Comparison of ENCODE assay signal across 10 mouse cellular contexts in genomic region chr17:32431972-32432371, GRCm38 (mm10). TPM values are rescaled to one million over a fixed set of nuclear protein-coding genes. Genes with fewer than 3 reads are reported as not detected.
A peak's percentile ranks its signal among the peaks of the same experiment; 100 is the strongest.
DNase-seq lines count a peak whose midpoint lies in the region; ATAC-seq lines count a peak whose summit lies in the region.
"Had no signal": no experiment of that assay in that cellular context is flagged by ENCODE, and none has a peak within 500 bp of the region (broad histone marks: within the 10 kb centered on the region; RNA-seq: fewer than 3 reads in every experiment).

No protein-coding gene starts in this region.

- no peak overlapping the region for H3K27ac ChIP-seq in hindbrain, embryonic 14.5 days
- no peak overlapping the region for H3K27ac ChIP-seq in hindbrain, embryonic 13.5 days
- H3K27ac ChIP-seq in neural tube, embryonic 11.5 days (ENCODE audit: low read depth, low read length): no peak overlapping the region
- no peak overlapping the region for H3K27ac ChIP-seq in neural tube, embryonic 15.5 days (replicated peaks)
- no peak overlapping the region for H3K27ac ChIP-seq in heart, embryonic 10.5 days
- H3K27ac ChIP-seq: macrophage had no signal

- H3K27me3 ChIP-seq in hindbrain, embryonic 14.5 days (ENCODE audit: control insufficient read depth, insufficient read depth, low read length): no peaks in the 10 kb centered on the region
- H3K27me3 ChIP-seq in hindbrain, embryonic 13.5 days: 0 out of 2 replicates have a peak, but pooled peaks cover 3% of the 10 kb centered on the region
- no peaks in the 10 kb centered on the region for H3K27me3 ChIP-seq in neural tube, embryonic 11.5 days (ENCODE audit: control insufficient read depth, insufficient read depth, low read length)
- no peaks in the 10 kb centered on the region for H3K27me3 ChIP-seq in neural tube, embryonic 15.5 days (replicated peaks)
- H3K27me3 ChIP-seq in splenic B cell, adult 2 months (ENCODE audit: control insufficient read depth, insufficient read depth, low read length, poor library complexity, severe bottlenecking): no peaks in the 10 kb centered on the region
- peaks cover 3% of the 10 kb centered on the region; the same call in 1 of the 2 replicates for H3K27me3 ChIP-seq in heart, embryonic 10.5 days (ENCODE audit: insufficient read depth, poor library complexity, severe bottlenecking)

- H3K4me2 ChIP-seq in hindbrain, embryonic 14.5 days (replicated peaks): no peak overlapping the region
- H3K4me2 ChIP-seq in hindbrain, embryonic 13.5 days: no peak overlapping the region
- no peak overlapping the region for H3K4me2 ChIP-seq in neural tube, embryonic 11.5 days (ENCODE audit: low read depth)
- no peak overlapping the region for H3K4me2 ChIP-seq in neural tube, embryonic 15.5 days

- H3K9ac ChIP-seq in hindbrain, embryonic 14.5 days: no peak overlapping the region
- no peak overlapping the region for H3K9ac ChIP-seq in hindbrain, embryonic 13.5 days
- no peak overlapping the region for H3K9ac ChIP-seq in neural tube, embryonic 11.5 days (ENCODE audit: low read length)
- no peak overlapping the region for H3K9ac ChIP-seq in neural tube, embryonic 15.5 days (replicated peaks)

- no peaks in the 10 kb centered on the region for H3K36me3 ChIP-seq in hindbrain, embryonic 14.5 days (replicated peaks; ENCODE audit: control insufficient read depth, insufficient read depth)
- H3K36me3 ChIP-seq in hindbrain, embryonic 13.5 days: no peaks in the 10 kb centered on the region
- no peaks in the 10 kb centered on the region for H3K36me3 ChIP-seq in neural tube, embryonic 11.5 days (ENCODE audit: control insufficient read depth, insufficient read depth, low read length)
- H3K36me3 ChIP-seq in neural tube, embryonic 15.5 days: no peaks in the 10 kb centered on the region
- no peaks in the 10 kb centered on the region for H3K36me3 ChIP-seq in splenic B cell, adult 2 months (ENCODE audit: control insufficient read depth, insufficient read depth, low read length, poor library complexity, severe bottlenecking)
- H3K36me3 ChIP-seq in heart, embryonic 10.5 days: no peaks in the 10 kb centered on the region

- 56% methylated on average over 3 of the region's 3 CpGs for WGBS in hindbrain, embryonic 14.5 days
- 60% methylated on average over 3 of the region's 3 CpGs for WGBS in hindbrain, embryonic 13.5 days
- WGBS in neural tube, embryonic 11.5 days: 61% methylated on average over 3 of the region's 3 CpGs
- 62% methylated on average over 3 of the region's 3 CpGs for WGBS in neural tube, embryonic 15.5 days
- 50% methylated on average over 3 of the region's 3 CpGs for WGBS in heart, embryonic 10.5 days

- H3K4me1 ChIP-seq in hindbrain, embryonic 14.5 days (replicated peaks; ENCODE audit: control insufficient read depth, insufficient read depth, low read length): no peaks in the 10 kb centered on the region
- no peaks in the 10 kb centered on the region for H3K4me1 ChIP-seq in hindbrain, embryonic 13.5 days (replicated peaks)
- H3K4me1 ChIP-seq in neural tube, embryonic 11.5 days (ENCODE audit: control insufficient read depth, insufficient read depth, low read length): no peaks in the 10 kb centered on the region
- H3K4me1 ChIP-seq in neural tube, embryonic 15.5 days: no peaks in the 10 kb centered on the region
- no peaks in the 10 kb centered on the region for H3K4me1 ChIP-seq in heart, embryonic 10.5 days

- no peak for ATAC-seq in hindbrain, embryonic 14.5 days (ENCODE audit: low FRiP score)
- ATAC-seq in hindbrain, embryonic 13.5 days (ENCODE audit: low FRiP score): no peak
- ATAC-seq in neural tube, embryonic 11.5 days (ENCODE audit: insufficient read depth, low FRiP score, low TSS enrichment): no peak
- no peak for ATAC-seq in neural tube, embryonic 15.5 days (ENCODE audit: low FRiP score)

- DNase-seq in hindbrain, embryonic 14.5 days (ENCODE audit: low spot score): peak; percentile 33
- peak; percentile 16 for DNase-seq in neural tube, embryonic 11.5 days (ENCODE audit: low spot score)
- peak; percentile 13 for DNase-seq in c-Kit-positive CD71-positive TER-119-positive erythroid progenitor cells, embryonic 14.5 days (ENCODE audit: low spot score)
- peak; percentile 82 for DNase-seq in splenic B cell, adult 2 months (ENCODE audit: low read depth, low spot score)
- no peak for DNase-seq in right cerebral cortex, postnatal 4 days
- no peak for DNase-seq in heart, embryonic 10.5 days (ENCODE audit: low spot score)

- H3K9me3 ChIP-seq in hindbrain, embryonic 14.5 days (ENCODE audit: control insufficient read depth, low read length): no peaks in the 10 kb centered on the region
- H3K9me3 ChIP-seq in hindbrain, embryonic 13.5 days: no peaks in the 10 kb centered on the region
- no peaks in the 10 kb centered on the region for H3K9me3 ChIP-seq in neural tube, embryonic 11.5 days (ENCODE audit: control insufficient read depth, low read length)
- no peaks in the 10 kb centered on the region for H3K9me3 ChIP-seq in neural tube, embryonic 15.5 days (replicated peaks)
- no peaks in the 10 kb centered on the region for H3K9me3 ChIP-seq in heart, embryonic 10.5 days

- no peak overlapping the region for H3K4me3 ChIP-seq in hindbrain, embryonic 14.5 days (replicated peaks; ENCODE audit: low read length)
- H3K4me3 ChIP-seq in hindbrain, embryonic 13.5 days: no peak overlapping the region
- H3K4me3 ChIP-seq in neural tube, embryonic 11.5 days (ENCODE audit: low read depth, low read length): no peak overlapping the region
- H3K4me3 ChIP-seq in neural tube, embryonic 15.5 days (replicated peaks): no peak overlapping the region
- no peak overlapping the region for H3K4me3 ChIP-seq in heart, embryonic 10.5 days

RNA-seq across cellular contexts. Expression of gene Pglyrp2, which starts 8.0 kb away (rescaled TPM):
- not detected in 2 replicates for polyA plus RNA-seq in hindbrain, embryonic 14.5 days (2014; fragmentation: Nextera tagmentation; extraction: Ambion mirVana)
- polyA plus RNA-seq in hindbrain, embryonic 13.5 days (2015; fragmentation: Nextera tagmentation; extraction: Ambion mirVana): 0.12 TPM in 1 of 2 replicates, not detected in the other
- polyA plus RNA-seq in neural tube, embryonic 11.5 days (2014; fragmentation: Nextera tagmentation; extraction: Ambion mirVana): not detected in 2 replicates
- 4.0 TPM in 1 of 2 replicates, not detected in the other for polyA plus RNA-seq in neural tube, embryonic 15.5 days (2015; fragmentation: Nextera tagmentation; extraction: Ambion mirVana)
- polyA plus RNA-seq in heart, embryonic 10.5 days (2016; fragmentation: Nextera tagmentation; extraction: Ambion mirVana): 0.09 and 0.40 TPM in 2 replicates
- polyA plus RNA-seq: frontal cortex, adult 2 months; macrophage had no signal

RNA-seq across cellular contexts. Expression of gene Cyp4f39, which starts 20.6 kb away (rescaled TPM):
- 0.99 and 1.2 TPM in 2 replicates for polyA plus RNA-seq in hindbrain, embryonic 14.5 days (2014; fragmentation: Nextera tagmentation; extraction: Ambion mirVana)
- 1.3 and 1.4 TPM in 2 replicates for polyA plus RNA-seq in hindbrain, embryonic 13.5 days (2015; fragmentation: Nextera tagmentation; extraction: Ambion mirVana)
- 0.53 and 0.74 TPM in 2 replicates for polyA plus RNA-seq in neural tube, embryonic 11.5 days (2014; fragmentation: Nextera tagmentation; extraction: Ambion mirVana)
- 0.65 and 0.74 TPM in 2 replicates for polyA plus RNA-seq in neural tube, embryonic 15.5 days (2015; fragmentation: Nextera tagmentation; extraction: Ambion mirVana)
- polyA plus RNA-seq in heart, embryonic 10.5 days (2016; fragmentation: Nextera tagmentation; extraction: Ambion mirVana): 0.37 TPM in 1 of 2 replicates, not detected in the other
- polyA plus RNA-seq: frontal cortex, adult 2 months had no signal

RNA-seq across cellular contexts. Expression of gene Rasal3, which starts 28.6 kb away (rescaled TPM):
- 0.62 and 0.80 TPM in 2 replicates for polyA plus RNA-seq in hindbrain, embryonic 14.5 days (2014; fragmentation: Nextera tagmentation; extraction: Ambion mirVana)
- polyA plus RNA-seq in hindbrain, embryonic 13.5 days (2015; fragmentation: Nextera tagmentation; extraction: Ambion mirVana): 0.62 and 0.83 TPM in 2 replicates
- 0.42 and 0.82 TPM in 2 replicates for polyA plus RNA-seq in neural tube, embryonic 11.5 days (2014; fragmentation: Nextera tagmentation; extraction: Ambion mirVana)
- polyA plus RNA-seq in neural tube, embryonic 15.5 days (2015; fragmentation: Nextera tagmentation; extraction: Ambion mirVana): 0.55 and 11.3 TPM in 2 replicates
- 1.2 and 2.3 TPM in 2 replicates for polyA plus RNA-seq in heart, embryonic 10.5 days (2016; fragmentation: Nextera tagmentation; extraction: Ambion mirVana)

RNA-seq across cellular contexts. Expression of gene Wiz, which starts 42.7 kb away (rescaled TPM):
- 45.9 and 47.5 TPM in 2 replicates for polyA plus RNA-seq in hindbrain, embryonic 14.5 days (2014; fragmentation: Nextera tagmentation; extraction: Ambion mirVana)
- 35.3 and 35.9 TPM in 2 replicates for polyA plus RNA-seq in hindbrain, embryonic 13.5 days (2015; fragmentation: Nextera tagmentation; extraction: Ambion mirVana)
- 43.8 and 47.2 TPM in 2 replicates for polyA plus RNA-seq in neural tube, embryonic 11.5 days (2014; fragmentation: Nextera tagmentation; extraction: Ambion mirVana)
- 34.0 and 34.3 TPM in 2 replicates for polyA plus RNA-seq in neural tube, embryonic 15.5 days (2015; fragmentation: Nextera tagmentation; extraction: Ambion mirVana)
- polyA plus RNA-seq in heart, embryonic 10.5 days (2016; fragmentation: Nextera tagmentation; extraction: Ambion mirVana): 17.9 and 21.8 TPM in 2 replicates

Comparison
In these comparisons a context has a peak if more than half of its experiments do, and no peak if none do; other contexts are left out.
1. DNase-seq: peak in hindbrain, embryonic 14.5 days (single experiment), neural tube, embryonic 11.5 days (single experiment), c-Kit-positive CD71-positive TER-119-positive erythroid progenitor cells, embryonic 14.5 days (single experiment) and splenic B cell, adult 2 months (single experiment); none in right cerebral cortex, postnatal 4 days (single experiment) and heart, embryonic 10.5 days (single experiment).